Mouse (Mus musculus) stomach, embryonic 15.5 days (tissue): ENCODE data around the gene Aipl1. TPM values are rescaled to one million over a fixed set of nuclear protein-coding genes. Genes with fewer than 3 reads are reported as not detected.

ENCODE experiments used
- ATAC-seq: fragments of 200-750 bp; cut with Nextera tagmentation; 2 replicates; pipeline ENCODE4 v1.8.0; 2017; ENCODE audit warnings: low read depth, moderate number of reproducible peaks, moderate TSS enrichment; ENCODE audit not compliant: insufficient read depth, low FRiP score
- H3K27ac ChIP-seq: fragments of 300-500 bp; sonication (generic); 2 replicates; pipeline ENCODE4 v1.5.1; 2015; ENCODE audit warnings: mild to moderate bottlenecking, inconsistent platforms
- H3K27me3 ChIP-seq: fragments of 300-500 bp; sonication (generic); replicated peaks from 2 replicates; pipeline ENCODE4 v1.6.1; 2015; ENCODE audit warnings: inconsistent platforms
- H3K36me3 ChIP-seq: fragments of 300-500 bp; sonication (generic); 2 replicates; pipeline ENCODE4 v1.6.1; 2015; ENCODE audit warnings: inconsistent platforms
- H3K4me1 ChIP-seq: fragments of 300-500 bp; sonication (generic); 2 replicates; pipeline ENCODE4 v1.6.1; 2015; ENCODE audit warnings: inconsistent platforms
- H3K4me2 ChIP-seq: fragments of 300-500 bp; sonication (generic); 2 replicates; pipeline ENCODE4 v1.6.1; 2015; ENCODE audit warnings: mild to moderate bottlenecking, inconsistent platforms
- H3K4me3 ChIP-seq: fragments of 300-500 bp; sonication (generic); replicated peaks from 2 replicates; pipeline ENCODE4 v1.5.1; 2015; ENCODE audit warnings: inconsistent platforms
- H3K9ac ChIP-seq: fragments of 300-500 bp; sonication (generic); 2 replicates; pipeline ENCODE4 v1.6.1; 2015; ENCODE audit warnings: inconsistent platforms
- H3K9me3 ChIP-seq: fragments of 300-500 bp; sonication (generic); 2 replicates; pipeline ENCODE4 v1.6.1; 2016; ENCODE audit warnings: inconsistent platforms
- WGBS: fragments of 180-500 bp; shearing (Covaris S2); methylation state at CpG from one replicate; pipeline ENCODE4 v1.1.7; 2015; 5-methylcytosine and 5-hydroxymethylcytosine counted together
- polyA plus RNA-seq: library from polyadenylated mRNA; unstranded; fragments of >200 nt; fragmentation: Nextera tagmentation; extraction: Ambion mirVana; gene quantifications from 2 replicates; pipeline ENCODE4 v1.2.1, GENCODE M21; 2015

Gene Aipl1
- polyA plus RNA-seq, 1 experiment from 2014 or later, result 0.27 TPM

DNA sequence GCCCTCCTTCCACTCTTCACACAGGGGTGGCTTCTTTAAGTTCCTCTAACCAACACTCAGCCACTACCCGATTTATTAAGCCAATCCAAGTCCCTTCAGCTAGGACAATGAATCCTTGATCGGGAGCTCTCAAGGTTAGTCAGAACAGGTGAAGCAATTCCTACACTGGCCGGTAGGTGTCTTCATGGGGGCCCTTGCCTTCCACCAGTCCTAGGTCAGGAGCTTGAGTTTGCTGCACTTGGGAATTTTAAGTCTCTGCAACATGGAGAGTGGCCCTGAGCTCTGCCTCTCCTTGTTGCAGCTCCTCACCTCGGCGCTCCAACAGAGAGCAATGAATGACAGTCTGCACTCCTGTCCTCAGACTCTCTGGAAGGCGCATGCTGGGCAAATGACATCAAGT, 29.0 kb upstream of the Aipl1 start:
- Histone ChIP-seq H3K4me2 (no peak overlapping the region), H3K36me3 (no peaks in the 10 kb centered on the region), H3K9ac (no peak overlapping the region), H3K27ac (no peak overlapping the region), H3K9me3 (no peaks in the 10 kb centered on the region), H3K4me1 (no peaks in the 10 kb centered on the region), H3K27me3 (no peaks in the 10 kb centered on the region), H3K4me3 (no peak overlapping the region)
- 40% methylated on average over 6 of the region's 6 CpGs for WGBS
- no peak for ATAC-seq

DNA sequence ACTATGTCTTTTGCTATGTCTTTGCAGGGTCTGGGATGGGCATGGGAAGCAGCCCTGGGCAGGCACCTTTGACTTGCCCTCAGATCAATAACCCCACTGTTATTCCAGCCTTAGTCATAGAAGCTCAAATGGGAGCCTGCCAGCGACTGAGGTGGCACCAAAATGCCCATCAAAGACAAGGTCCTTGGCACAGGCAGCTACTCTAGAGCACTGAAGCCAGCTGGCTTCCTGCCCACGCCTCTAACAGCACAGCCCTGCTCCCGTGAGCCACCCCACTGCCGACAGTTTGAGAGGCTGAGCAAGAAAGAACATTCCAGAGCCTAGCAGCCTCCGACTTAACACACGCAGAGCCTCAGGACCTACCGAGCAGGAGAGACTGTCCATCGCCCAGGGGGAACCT, 27.8 kb upstream of the Aipl1 start:
- Histone ChIP-seq H3K27ac (no peak overlapping the region), H3K9ac (no peak overlapping the region), H3K4me3 (no peak overlapping the region), H3K9me3 (no peaks in the 10 kb centered on the region), H3K27me3 (no peaks in the 10 kb centered on the region), H3K4me2 (no peak overlapping the region), H3K4me1 (no peaks in the 10 kb centered on the region), H3K36me3 (no peaks in the 10 kb centered on the region)
- no peak for ATAC-seq
- WGBS, result 91% methylated on average over 8 of the region's 8 CpGs

DNA sequence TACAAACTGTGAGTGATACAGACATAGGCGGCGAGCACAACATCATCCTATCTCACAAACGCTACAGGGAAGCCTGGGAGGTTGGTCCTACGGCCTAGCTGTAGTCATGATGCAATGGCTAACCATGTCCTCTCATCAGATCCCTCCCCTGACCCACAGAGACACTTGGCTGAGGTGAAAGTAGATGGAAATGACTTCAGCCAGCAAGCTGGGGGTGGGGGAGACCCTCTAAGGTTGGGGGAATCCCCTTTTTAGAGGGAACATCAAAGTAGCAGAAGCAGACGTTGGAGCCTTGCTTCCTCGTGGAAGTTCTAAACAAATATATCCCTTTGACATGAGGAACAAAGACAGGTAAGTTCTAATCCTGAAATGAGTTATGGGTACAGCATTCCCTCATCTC, 27.1 kb upstream of the Aipl1 start:
- no peaks in the 10 kb centered on the region for H3K4me1 ChIP-seq
- H3K9me3 ChIP-seq, result no peaks in the 10 kb centered on the region
- H3K36me3 ChIP-seq, result no peaks in the 10 kb centered on the region
- H3K4me3 ChIP-seq, result no peak overlapping the region
- H3K27me3 ChIP-seq, result no peaks in the 10 kb centered on the region
- ATAC-seq, result no peak
- H3K4me2 ChIP-seq, result no peak overlapping the region
- H3K9ac ChIP-seq, result no peak overlapping the region
- H3K27ac ChIP-seq, result no peak overlapping the region
- WGBS, result 75% methylated on average over 6 of the region's 6 CpGs

DNA sequence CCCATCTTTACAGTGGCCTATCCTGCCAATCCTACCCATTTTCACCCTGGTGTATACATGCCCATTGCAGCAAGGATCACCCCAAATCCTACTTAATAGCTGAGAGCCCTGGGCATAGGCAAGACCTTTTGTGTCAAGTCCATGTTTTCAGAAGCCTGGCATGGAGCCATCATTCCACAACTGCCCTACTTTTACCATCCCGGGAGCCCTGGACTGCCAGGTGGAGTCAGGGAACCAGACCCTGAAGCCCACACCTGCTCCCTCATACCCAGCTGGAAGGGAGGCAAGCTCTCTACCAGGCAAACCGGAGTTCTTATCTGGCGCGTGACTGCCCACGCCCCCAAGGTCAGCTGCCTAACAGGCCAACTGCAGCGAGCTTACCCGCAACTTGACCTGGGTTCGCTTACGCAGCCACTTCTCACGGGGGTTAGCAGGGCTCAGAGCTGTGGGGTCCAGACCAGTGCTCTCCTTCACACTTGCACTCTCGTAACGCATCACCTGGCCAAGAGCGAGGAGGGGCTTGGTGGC, 23.8 kb upstream of the Aipl1 start:
- Histone ChIP-seq H3K9me3 (no peaks in the 10 kb centered on the region), H3K27me3 (no peaks in the 10 kb centered on the region), H3K4me1 (no peaks in the 10 kb centered on the region), H3K36me3 (no peaks in the 10 kb centered on the region), H3K9ac (no peak overlapping the region), H3K27ac (no peak overlapping the region), H3K4me2 (no peak overlapping the region), H3K4me3 (no peak overlapping the region)
- no peak for ATAC-seq
- WGBS, result 67% methylated on average over 13 of the region's 13 CpGs

DNA sequence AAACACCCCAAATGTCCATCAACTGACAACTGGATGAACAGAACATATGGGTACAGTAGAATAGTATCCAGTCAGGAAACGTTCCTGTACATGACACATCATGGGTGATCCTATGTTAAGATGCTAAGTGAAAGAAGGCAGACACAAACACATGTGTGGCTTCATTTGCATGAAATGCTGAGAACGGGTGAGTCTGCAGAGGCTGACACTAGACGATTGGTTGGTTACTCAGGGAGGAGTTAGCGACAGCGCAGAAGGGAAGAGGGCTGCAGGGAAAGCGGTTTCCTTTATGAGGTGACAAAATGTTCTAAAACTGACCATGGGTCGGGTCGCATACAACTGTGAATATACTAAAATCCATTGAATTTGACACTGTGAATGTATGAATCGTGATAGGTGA, 23.1 kb upstream of the Aipl1 start:
- Histone ChIP-seq H3K36me3 (no peaks in the 10 kb centered on the region), H3K4me2 (no peak overlapping the region), H3K9ac (no peak overlapping the region), H3K27ac (no peak overlapping the region), H3K9me3 (no peaks in the 10 kb centered on the region), H3K27me3 (no peaks in the 10 kb centered on the region), H3K4me1 (no peaks in the 10 kb centered on the region), H3K4me3 (no peak overlapping the region)
- 77% methylated on average over 9 of the region's 9 CpGs for WGBS
- no peak for ATAC-seq

DNA sequence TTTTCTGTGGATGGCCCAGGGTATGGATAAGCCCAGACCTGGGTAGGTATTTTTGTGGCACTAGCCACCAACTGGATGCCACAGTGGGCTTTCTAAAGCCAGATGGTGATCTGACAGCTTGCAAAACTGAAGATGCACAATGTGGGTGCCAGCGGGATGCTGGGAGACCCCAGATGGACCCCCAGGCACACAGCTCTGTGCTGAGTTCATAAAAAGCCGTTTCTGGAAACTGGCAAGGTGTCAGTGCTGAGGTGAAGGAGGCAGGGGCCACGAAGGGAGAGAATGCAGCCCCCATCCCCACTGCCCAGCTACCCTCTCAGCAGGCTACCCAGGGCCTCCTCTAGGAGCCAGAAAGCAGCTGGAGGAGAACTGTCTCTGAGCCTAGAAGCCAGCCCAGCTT, 19.9 kb upstream of the Aipl1 start:
- ATAC-seq, result no peak
- no peak overlapping the region for H3K4me3 ChIP-seq
- no peak overlapping the region for H3K27ac ChIP-seq
- H3K27me3 ChIP-seq, result 0 out of 2 replicates have a peak, but pooled peaks cover 5% of the 10 kb centered on the region
- no peak overlapping the region for H3K9ac ChIP-seq
- no peaks in the 10 kb centered on the region for H3K36me3 ChIP-seq
- no peaks in the 10 kb centered on the region for H3K4me1 ChIP-seq
- H3K4me2 ChIP-seq, result no peak overlapping the region
- no peaks in the 10 kb centered on the region for H3K9me3 ChIP-seq
- WGBS, result 64% methylated on average over 3 of the region's 3 CpGs

DNA sequence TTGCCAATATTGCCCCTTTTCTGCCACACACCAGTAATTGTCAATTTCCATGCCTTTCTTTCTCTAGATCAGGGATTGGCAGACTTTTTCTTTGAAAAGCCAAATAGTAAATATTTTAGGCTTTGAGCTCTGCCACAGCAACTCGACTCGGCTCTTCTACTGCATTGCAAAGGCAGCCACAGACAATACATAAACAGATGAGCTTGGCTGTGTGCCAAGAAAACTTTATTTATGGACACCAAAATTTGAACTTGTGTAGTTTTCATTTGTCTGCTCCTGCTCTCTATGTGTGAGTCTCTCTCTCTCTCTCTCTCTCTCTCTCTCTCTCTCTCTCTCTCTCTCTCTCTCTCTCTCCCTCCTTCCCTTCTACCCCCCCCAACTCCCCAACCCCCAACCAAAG, 17.9 kb upstream of the Aipl1 start:
- 26% methylated on average over 2 of the region's 2 CpGs for WGBS
- Histone ChIP-seq H3K4me1 (0 out of 2 replicates have a peak, but pooled peaks cover 11% of the 10 kb centered on the region), H3K36me3 (no peaks in the 10 kb centered on the region), H3K27me3 (peaks cover 5% of the 10 kb centered on the region; the same call in 1 of the 2 replicates), H3K4me3 (no peak overlapping the region), H3K4me2 (no peak overlapping the region), H3K27ac (no peak overlapping the region), H3K9me3 (no peaks in the 10 kb centered on the region), H3K9ac (no peak overlapping the region)
- no peak for ATAC-seq

DNA sequence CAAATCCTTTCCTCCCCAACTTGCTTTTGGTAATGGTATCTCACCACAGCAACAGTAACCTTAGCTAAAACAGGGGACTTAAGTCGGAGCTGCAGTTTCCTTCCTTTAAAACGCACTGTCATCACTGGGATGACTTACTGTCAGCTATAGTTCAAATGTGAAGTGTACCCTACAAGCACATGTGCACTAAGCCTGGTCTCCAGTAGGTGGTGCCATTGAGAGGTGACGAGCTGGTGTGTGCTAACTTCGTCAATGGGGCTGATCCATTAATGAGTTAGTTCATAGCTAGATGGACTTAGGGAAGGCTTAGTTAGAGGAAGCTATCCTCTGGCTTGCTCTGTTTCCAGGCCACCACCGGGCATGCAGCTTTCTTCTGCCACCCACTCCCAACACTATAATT, 15.3 kb upstream of the Aipl1 start:
- no peak overlapping the region for H3K4me2 ChIP-seq
- 13% methylated on average over 5 of the region's 5 CpGs for WGBS
- 0 out of 2 replicates have a peak, but pooled peaks cover 14% of the 10 kb centered on the region for H3K4me1 ChIP-seq
- H3K27ac ChIP-seq, result no peak overlapping the region
- 0 out of 2 replicates have a peak, but pooled peaks cover under 1% of the 10 kb centered on the region for H3K36me3 ChIP-seq
- peaks cover 11% of the 10 kb centered on the region; the same call in 1 of the 2 replicates for H3K27me3 ChIP-seq
- no peak for ATAC-seq
- H3K9me3 ChIP-seq, result no peaks in the 10 kb centered on the region
- H3K9ac ChIP-seq, result no peak overlapping the region
- no peak overlapping the region for H3K4me3 ChIP-seq

DNA sequence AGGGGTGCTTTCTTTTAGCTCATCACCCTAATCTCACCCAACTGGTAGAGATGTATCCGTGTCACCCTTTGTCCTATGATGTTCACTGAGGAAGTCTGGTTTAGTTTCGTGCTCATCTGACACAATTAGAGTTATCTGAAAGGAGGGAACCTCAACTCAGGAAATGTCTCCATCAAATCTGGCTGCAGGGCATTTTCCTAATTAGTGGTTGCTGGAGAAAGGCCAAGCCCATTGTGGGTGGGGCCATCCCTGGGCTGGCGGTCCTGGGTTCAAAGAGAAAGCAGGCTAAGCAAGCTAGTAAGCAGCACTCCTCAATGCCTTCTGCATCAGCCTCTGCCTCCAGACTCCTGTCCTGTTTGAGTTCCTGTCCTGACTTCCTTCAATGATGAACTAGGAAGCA, 14.9 kb upstream of the Aipl1 start:
- Histone ChIP-seq H3K9ac (no peak overlapping the region), H3K4me1 (0 out of 2 replicates have a peak, but pooled peaks cover 14% of the 10 kb centered on the region), H3K36me3 (0 out of 2 replicates have a peak, but pooled peaks cover 2% of the 10 kb centered on the region), H3K4me3 (no peak overlapping the region), H3K27me3 (peaks cover 11% of the 10 kb centered on the region; the same call in 1 of the 2 replicates), H3K27ac (no peak overlapping the region), H3K9me3 (no peaks in the 10 kb centered on the region), H3K4me2 (no peak overlapping the region)
- ATAC-seq, result no peak
- 79% methylated on average over 3 of the region's 3 CpGs for WGBS

DNA sequence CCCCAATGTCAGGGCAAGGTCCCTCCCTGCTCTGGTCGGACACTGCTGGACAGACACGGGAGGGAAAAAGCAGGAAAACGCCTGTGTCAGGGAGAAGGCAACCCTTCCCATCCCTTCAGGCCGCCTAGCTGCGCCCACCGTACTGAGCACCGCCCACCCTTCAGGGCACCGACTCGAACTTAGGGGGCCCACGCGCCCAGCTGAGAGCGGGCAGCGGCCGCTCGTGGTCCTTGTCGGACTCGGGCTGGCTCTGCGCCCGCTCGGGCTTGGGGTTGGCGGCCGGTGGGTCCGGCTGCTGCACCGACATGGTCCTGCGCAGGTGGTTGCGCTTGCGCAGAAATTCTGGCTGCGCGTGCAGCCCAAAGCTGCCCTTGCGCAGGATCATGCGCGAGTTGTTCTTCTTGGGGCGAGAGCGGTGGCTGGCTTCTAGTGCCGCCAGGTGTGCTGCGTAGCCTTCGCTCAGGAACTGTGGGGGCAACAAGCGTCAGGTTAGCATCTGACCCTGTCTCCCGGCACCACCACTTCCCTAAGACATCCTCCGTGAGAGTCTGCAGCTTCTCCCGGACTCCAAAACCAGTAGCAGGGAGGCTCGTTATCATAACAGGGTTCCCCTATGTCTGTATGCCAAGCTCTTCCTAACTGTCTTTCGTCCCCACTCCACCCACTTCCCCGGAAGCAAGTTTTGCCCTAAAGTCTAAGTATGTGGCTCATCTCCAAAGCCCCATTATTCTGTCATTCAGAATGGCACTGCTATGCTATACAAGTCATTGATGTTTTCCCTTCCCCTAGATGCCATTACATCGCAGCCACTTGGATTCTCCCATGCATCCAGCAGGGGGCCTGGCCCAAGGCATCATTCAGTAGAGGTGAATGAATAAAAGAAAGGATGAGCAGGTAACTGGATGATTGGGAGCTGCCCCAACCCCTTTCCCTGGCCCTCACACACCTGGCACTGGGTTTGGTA, 13.9 kb upstream of the Aipl1 start:
- H3K27ac ChIP-seq, result no peak overlapping the region
- peaks cover 11% of the 10 kb centered on the region; the same call in 1 of the 2 replicates for H3K27me3 ChIP-seq
- peak overlapping the region; percentile 92 for H3K4me2 ChIP-seq
- H3K4me1 ChIP-seq, result 0 out of 2 replicates have a peak, but pooled peaks cover 14% of the 10 kb centered on the region
- 2% methylated on average over 44 of the region's 45 CpGs for WGBS
- H3K9ac ChIP-seq, result peak overlapping the region; percentile 7; the same call in 1 of the 2 replicates
- H3K36me3 ChIP-seq, result peaks cover 9% of the 10 kb centered on the region; the same call in 1 of the 2 replicates
- peak overlapping the region; percentile 49 for H3K4me3 ChIP-seq
- ATAC-seq, result peak; percentile 65
- H3K9me3 ChIP-seq, result no peaks in the 10 kb centered on the region

DNA sequence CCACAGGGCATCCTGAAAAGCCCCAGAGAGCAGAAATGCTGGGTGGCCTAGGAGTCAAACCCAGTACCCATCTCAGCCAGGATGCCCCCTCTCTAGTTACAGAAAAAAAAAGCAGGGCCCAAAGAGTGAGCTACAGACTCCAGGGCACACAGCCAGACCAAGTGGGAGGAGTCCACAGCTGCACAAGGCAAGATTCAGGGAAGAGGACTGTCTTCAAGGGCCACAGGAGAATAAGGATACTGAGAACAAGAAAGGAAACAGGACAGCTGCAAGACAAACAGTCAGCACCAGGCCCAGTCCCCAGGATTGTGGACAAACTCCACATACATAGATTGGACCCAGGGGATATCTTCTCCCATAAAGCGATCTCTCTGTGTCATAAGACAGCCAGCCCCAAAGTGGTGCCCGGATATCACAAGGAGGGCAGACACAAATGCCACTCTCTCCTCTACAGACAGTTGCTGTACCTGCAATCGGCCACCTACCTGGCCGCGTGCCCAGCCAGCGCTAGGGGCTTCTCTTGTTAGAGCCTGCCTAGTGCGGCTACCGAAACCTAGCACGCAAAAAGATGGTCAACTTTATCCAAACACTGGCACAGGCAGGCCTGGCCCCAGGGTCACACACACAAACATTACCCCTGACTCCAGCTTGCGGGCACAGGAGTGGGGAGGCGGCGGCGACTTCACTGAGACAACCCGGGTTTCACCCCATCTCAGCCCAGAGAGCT, 13.0 kb upstream of the Aipl1 start:
- Histone ChIP-seq H3K4me2 (peak overlapping the region; percentile 92), H3K4me1 (0 out of 2 replicates have a peak, but pooled peaks cover 14% of the 10 kb centered on the region), H3K36me3 (peaks cover 13% of the 10 kb centered on the region; the same call in 1 of the 2 replicates), H3K27me3 (peaks cover 11% of the 10 kb centered on the region; the same call in 1 of the 2 replicates), H3K9me3 (no peaks in the 10 kb centered on the region), H3K9ac (no peak overlapping the region), H3K27ac (no peak overlapping the region), H3K4me3 (peak overlapping the region; percentile 49)
- 23% methylated on average over 14 of the region's 14 CpGs for WGBS
- ATAC-seq, result no peak
